Mouse (Mus musculus): Measurements from ENCODE around the gene Lrp5. TPM values are rescaled to one million over a fixed set of nuclear protein-coding genes. Genes with fewer than 3 reads are reported as not detected.
"Not testable (repeated sequence)": the region's sequence is repeated elsewhere in the genome, so short reads cannot be mapped to it uniquely, and the experiment has no call there.

The Lrp5 gene
- polyA plus RNA-seq, 3 experiments from 2014 or later = 0.05 to 0.08 TPM; not detected in 1

- ATAC-seq = no peak
Observed at GRCm38 (mm10) chr19:3695006-3695405, 8.6 kb upstream of the Lrp5 start.

- ATAC-seq = no peak
Observed at GRCm38 (mm10) chr19:3694476-3694875, 8.1 kb upstream of the Lrp5 start.

GRCm38 (mm10) chr19:3692414-3693145, 6.2 kb upstream of the Lrp5 start:
- ATAC-seq = no peak

- ATAC-seq = no peak
Observed at GRCm38 (mm10) chr19:3691337-3691736, 5.0 kb upstream of the Lrp5 start.

GRCm38 (mm10) chr19:3687676-3688171, 1.4 kb upstream of the Lrp5 start:
- ATAC-seq = no peak

- no peak for ATAC-seq
Observed at GRCm38 (mm10) chr19:3685611-3686214, 651 bp downstream of the Lrp5 start.

- ATAC-seq = no peak
Observed at GRCm38 (mm10) chr19:3684957-3685580, 1.3 kb downstream of the Lrp5 start.

- ATAC-seq = no peak
Observed at GRCm38 (mm10) chr19:3684414-3684813, 1.9 kb downstream of the Lrp5 start.

GRCm38 (mm10) chr19:3681310-3681934, 4.9 kb downstream of the Lrp5 start:
- ATAC-seq = no peak

GRCm38 (mm10) chr19:3680732-3681131, 5.6 kb downstream of the Lrp5 start:
- no peak for ATAC-seq

GRCm38 (mm10) chr19:3674122-3674855, 12.1 kb downstream of the Lrp5 start:
- no peak for ATAC-seq

GRCm38 (mm10) chr19:3673149-3673548, 13.2 kb downstream of the Lrp5 start:
- ATAC-seq = no peak

GRCm38 (mm10) chr19:3669100-3669499, 17.3 kb downstream of the Lrp5 start:
- ATAC-seq = no peak

- ATAC-seq = no peak
Observed at GRCm38 (mm10) chr19:3668551-3668950, 17.8 kb downstream of the Lrp5 start.

GRCm38 (mm10) chr19:3667979-3668378, 18.4 kb downstream of the Lrp5 start:
- peak; percentile 41 for ATAC-seq

- no peak for ATAC-seq
Observed at GRCm38 (mm10) chr19:3667155-3667895, 19.0 kb downstream of the Lrp5 start.

GRCm38 (mm10) chr19:3666632-3667031, 19.7 kb downstream of the Lrp5 start:
- ATAC-seq = no peak

GRCm38 (mm10) chr19:3665510-3665909, 20.9 kb downstream of the Lrp5 start:
- no peak for ATAC-seq

- no peak for ATAC-seq
Observed at GRCm38 (mm10) chr19:3657947-3658346, 28.4 kb downstream of the Lrp5 start.

GRCm38 (mm10) chr19:3657065-3657464, 29.3 kb downstream of the Lrp5 start:
- ATAC-seq = not testable (repeated sequence)

GRCm38 (mm10) chr19:3656144-3656543, 30.2 kb downstream of the Lrp5 start:
- ATAC-seq = no peak

GRCm38 (mm10) chr19:3654940-3655339, 31.4 kb downstream of the Lrp5 start:
- no peak for ATAC-seq

Measured in inflammation-experienced regulatory T-cells, adult 6 months (primary cell).